Mouse (Mus musculus) frontal cortex, adult (tissue): ENCODE data around the gene Lsm3.
A peak's percentile ranks its signal among the peaks of the same experiment; 100 is the strongest.

Experiments
- ATAC-seq: cut with Nextera tagmentation; 2 replicates; pipeline ENCODE4 v1.9.2; 2017; ENCODE audit warnings: mild to moderate bottlenecking, moderate library complexity, mixed read lengths; ENCODE audit not compliant: low TSS enrichment

Lsm3 gene

DNA sequence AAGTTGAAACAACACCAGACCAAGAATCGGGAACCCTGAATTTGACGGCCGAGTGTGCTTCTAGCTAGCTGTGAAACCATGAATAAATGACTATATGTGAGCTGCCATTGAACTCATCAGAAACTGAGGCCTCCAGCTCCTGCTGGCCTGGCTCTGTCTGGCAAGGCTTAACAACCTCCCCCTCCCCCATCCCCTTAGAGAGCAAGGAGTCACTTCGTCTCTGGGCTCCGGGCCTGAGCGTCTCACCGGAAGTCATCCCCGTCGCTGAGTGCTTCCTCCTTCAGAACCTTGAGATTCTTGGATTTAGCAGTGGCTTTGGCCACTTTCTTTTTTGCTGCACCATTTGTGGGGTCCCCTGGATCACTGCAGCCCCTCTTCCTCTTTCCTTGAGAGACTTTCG, 5.5 kb upstream of the Lsm3 start:
- no peak for ATAC-seq

DNA sequence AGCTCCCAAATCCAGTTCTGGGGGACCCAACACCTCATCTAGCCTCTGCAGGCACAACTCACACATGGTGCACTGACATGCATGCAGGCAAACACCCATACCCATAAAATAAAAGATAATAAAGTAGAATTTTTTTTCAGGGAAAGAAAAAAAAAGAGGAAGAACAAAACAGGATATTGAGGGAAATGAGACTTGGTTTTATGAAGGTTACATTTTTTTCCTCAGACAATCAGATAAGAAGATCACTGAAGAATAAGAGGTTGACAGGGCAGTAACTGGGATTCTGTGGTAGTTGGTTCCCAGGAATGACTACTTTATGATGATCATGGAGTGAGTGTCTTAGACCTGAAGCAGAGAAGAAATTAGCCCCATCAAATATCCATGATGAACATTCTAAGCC, 1.6 kb upstream of the Lsm3 start:
- ATAC-seq = no peak

DNA sequence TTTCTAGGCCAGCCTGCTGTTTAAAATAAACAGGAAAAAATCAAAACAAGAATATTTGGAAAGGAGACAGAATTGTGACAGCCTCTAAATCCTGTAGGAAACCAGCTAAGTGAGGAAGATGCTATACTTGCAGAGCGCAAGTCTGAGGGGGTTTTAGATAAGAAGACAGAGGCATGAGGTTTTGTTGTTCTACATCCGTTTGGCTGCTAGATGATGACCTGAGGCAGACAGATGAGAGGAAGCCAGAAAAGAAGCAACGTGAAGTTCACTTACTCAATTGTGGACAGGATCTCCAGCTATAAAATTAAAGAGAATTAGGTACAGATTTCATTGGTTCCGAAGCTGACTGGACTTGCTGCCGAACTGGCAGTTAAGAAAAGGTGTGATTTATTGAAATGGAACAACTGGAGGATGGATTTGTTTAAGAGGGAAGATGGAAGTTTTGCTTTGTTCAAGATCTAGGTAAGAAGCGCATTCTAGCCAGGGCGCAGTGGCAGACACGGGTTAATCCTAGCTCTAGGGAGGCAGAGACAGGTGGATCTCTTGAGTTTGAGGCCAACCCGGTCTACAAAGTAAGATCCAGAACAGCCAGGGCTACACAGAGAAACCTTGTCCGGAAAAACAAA, 878 bp upstream of the Lsm3 start:
- no peak for ATAC-seq

DNA sequence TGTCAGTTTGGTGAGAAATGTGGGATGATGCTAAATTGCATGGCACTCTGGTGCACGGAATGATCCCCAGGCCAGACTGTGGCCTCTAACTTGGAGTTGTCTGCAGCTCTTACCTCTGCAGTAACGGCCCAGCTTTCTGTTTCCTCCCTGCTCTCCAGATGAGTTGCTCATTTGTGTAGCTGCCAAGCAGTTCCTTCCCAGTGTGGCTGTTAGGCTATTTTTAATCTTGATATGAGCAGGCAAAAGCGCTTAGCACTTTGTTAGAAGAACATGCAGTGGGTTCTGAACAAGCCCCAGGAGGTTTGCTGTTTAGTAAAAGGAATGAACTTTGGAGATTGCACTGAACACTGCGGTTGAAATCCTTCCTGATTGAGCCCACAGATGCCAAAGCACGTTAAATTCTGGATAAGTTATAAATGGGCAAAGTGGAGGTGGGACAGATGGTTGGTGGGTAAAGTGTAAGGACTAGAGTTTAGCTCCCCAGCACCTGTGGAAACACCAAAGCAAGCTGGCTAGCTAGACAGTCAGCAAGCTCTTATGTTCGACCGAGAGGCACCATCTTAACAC, 2.8 kb downstream of the Lsm3 start:
- peak; percentile 44 for ATAC-seq

DNA sequence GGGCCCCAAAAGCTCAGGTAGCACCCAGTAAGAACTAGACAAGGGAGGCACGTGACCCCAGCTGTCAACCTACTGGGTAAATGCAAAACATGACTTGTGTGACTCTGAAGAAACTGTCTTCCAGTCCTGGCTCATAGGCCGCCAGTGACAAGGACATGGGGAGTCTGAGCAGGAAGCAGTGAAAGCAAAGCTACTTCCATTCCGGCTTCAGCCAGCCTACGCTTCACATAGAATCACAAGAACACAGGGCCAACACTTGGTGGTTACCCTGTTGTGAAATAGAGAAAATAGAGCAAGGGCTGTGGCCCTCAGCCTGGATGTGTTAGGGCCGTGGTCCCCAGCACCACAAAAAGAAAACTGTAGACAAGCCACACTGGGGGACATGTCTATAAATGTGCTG, 7.1 kb downstream of the Lsm3 start:
- ATAC-seq = no peak

DNA sequence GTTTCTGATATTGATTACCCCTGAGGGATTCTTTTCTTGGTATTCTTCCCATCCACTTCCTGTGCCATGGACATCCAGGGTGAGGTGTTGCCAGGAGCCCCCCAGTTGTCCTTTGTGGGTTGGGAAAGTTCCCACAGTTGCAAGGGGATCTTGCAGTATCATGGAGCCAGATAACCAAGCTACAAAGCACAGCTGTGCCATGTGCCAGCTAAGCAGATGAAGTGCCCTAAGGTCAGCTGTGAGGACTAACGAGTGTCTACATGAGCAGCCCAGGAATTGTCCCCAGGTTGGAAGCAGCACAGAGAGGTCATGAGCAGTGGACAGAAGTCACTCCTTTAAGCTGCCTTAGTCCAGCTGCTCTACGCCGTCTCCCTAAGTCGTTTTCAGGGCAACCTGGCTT, 9.8 kb downstream of the Lsm3 start:
- ATAC-seq = no peak

DNA sequence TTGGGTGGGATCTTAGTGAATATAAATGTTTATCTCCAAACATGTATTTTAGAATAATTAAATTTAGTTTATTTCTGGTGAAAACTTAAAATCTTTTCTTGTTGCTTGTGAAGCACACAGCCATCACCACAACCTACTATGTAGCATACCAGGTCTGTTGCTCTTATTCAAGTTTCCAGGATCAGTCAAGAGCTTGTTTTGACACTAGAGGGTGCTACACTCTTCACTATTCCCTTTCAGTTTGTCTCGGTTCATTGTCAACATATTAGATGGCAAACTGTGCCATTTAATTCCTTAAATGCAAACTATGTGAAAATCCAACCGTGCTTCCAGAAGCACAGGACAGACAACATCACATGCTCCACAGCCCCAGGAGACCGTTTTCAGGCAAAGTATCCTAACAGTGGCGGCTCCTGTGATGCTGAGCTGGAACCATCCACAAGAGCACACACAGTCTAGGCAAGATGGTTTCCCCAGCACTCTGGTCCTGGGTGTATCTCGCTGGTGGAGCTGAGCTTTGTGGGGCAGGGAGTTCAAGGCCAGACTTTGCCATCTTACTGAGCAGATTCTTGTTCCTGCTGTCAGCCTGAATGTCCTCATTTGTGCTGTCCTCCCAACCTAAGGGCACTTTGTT, 11.6 kb downstream of the Lsm3 start:
- ATAC-seq = peak; percentile 94

DNA sequence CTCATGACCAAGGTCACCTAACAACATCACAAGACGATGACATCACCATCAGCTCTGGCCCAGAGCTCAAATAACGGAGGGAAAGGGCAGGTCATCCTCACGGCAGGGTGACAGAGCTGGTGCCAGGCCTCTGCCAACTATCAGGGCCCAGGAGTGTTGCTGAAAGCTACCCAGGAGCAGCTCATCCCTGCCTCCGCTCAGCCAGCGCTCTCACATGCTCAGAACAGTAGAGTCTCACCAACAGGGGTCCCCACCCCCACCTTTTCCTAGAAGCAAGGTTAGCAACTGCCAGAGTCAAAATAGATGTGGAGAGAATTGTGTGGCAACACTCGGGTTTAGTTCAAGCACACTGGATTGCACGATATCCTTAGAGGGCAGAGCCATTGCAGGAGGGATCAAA, 12.5 kb downstream of the Lsm3 start:
- no peak for ATAC-seq

DNA sequence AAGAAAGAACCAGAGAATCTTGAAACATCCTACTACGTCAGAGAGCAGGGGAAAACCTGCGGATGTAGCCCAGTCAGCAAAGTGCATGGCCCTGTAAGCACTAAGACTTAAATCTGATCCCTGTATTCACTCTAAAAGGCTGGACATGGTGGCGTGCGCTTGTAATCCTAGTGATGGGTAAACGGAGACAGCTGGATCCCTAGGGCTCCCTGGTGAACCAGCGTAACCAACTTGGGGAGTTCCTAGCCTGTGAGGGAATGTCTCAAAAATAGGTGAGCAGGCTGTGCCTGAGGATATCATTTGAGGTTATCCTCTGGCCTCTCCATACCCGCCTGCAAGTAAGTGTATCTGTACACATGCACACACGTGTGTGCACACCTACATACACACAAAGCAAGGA, 14.9 kb downstream of the Lsm3 start:
- no peak for ATAC-seq

DNA sequence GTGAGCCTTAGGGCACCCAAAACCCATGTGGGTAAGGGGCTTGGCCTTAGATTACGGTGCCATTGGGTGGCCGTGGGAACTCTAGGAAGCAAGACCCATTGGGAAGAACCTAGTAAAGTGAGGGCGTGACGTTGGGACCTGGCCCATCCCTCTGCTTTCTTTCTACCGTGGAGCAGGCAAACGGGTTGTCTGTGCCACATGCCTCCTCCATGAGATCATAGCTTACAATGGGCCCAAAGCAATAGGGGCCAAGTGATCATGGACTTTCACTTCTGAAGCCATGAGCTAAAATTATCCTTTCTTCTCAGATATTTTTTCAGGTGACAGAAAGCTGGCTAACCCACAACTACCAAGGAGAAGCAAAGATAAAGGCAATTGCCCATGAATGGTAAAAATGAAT, 15.5 kb downstream of the Lsm3 start:
- ATAC-seq = no peak

DNA sequence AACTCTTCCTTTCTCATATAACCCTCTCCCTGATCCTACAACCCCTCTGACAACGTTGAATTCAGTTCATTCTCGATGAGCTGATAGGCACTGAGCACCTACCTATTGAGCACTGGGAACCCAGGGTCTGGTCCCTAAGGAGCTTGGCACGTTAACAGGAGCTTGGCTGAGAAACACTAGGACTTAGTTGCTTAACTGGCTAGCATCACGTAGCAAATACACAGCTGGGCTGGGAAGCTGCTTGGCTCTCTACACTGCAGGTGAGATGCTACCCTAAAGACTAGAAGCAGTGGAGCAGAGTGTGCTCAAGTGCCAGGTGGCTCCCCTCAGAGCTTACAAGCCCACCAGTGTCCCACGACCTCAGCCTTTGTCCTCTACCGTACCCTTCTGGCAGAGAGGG, 16.9 kb downstream of the Lsm3 start:
- ATAC-seq = no peak

DNA sequence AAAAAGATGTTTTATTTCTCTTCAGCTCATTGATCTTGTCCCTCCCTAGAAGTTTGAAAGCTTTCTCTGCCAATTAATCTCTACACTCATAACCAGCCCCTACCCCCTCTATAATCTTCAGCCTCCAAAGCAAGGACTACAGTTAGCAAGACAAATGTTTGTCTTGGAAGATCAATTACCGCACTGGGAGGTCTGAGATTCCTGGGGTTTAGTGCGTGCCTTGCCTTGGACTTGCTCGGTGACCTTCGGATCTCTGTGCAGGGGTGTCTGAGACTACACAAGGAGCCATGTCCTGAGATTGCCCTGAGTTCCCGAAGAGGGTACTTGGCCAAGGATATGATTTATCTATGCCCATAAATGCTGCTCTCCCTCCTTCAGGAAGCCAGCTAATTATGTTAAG, 17.6 kb downstream of the Lsm3 start:
- ATAC-seq = no peak

DNA sequence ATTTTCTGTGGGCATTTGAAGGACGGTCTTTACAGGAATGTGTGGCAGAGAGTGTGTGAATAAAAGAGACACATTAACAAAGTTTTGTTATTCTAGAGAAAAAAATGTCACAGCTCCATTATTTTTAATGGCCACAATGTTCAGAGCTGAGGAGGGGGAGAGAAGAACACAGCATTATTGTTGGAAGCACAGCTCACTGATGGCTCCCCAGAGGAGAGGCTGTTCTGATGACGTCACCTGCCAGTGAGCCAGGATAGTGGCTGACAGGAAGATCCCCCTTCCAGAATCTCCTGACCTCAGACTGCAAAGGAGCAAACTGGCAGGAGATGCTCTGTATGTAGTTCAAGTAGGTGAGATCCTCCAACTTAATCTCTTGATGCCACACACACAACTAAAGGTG, 18.0 kb downstream of the Lsm3 start:
- no peak for ATAC-seq

DNA sequence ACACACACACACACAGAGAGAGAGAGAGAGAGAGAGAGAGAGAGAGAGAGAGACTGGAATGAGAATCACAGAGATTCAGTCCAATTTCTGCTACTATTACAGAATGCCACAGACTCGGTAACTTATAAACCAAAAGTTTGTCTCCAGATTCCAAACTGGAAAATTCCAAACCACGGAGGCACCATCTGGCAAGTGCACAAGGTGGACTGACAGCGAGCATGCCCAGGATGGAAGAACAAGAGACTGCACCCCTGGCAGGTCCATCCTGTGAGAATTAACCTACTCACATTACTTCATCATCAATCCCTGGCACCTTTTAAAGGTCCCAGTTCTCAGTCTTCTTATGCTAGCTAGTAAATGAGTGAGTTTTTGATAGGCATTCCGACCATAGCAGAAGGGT, 18.5 kb downstream of the Lsm3 start:
- ATAC-seq = no peak

DNA sequence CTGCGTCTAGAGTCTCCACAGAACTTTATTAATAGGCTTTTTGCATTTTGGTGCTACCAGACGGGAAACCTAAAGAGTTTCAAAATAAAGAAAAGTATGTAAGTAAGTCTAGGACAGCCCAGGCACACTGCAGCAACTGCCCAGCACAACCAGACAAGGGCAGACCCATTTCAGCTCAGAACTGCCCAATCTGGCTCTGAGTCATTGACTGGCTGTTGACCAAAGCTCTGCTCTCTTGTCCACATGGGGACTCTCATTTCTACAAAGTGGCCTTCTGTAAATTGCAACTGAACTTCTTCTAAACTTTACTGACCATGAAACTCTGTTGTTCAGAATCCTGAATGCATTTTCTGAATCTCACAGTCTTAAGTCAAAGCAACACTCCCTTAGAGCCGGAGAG, 19.5 kb downstream of the Lsm3 start:
- ATAC-seq = no peak

DNA sequence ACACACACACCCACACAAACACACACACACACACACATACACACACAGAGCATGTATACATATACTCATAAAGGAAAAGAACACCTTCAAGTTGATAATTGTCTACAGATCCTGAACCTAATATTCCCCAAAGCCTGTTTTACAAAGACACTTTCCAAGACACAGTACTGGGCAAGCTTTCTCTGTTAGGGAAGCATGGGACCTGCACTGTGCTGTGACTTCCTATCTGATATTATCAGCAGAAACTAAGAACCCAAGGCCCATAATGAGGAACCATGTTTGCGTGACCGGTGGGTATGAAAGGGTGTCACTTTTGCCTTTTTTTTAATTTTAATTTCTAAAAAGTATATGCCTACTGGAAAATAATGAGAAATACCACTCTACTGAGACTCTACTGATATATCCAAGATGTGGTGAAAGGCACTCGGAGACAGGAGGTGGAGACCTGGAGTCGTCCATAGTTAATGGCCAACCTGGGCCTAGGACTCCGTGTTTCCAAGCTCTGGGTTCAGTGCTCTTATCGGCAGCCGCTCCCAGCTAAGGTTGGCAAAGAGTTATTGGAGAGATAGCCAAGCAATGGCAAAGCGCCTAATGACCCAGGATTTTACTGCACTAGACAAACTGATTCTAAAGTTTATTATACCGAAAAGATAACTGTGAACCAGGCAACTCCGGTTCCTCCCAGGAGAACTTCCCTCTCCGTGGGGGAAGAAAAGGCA, 20.5 kb downstream of the Lsm3 start:
- no peak for ATAC-seq

DNA sequence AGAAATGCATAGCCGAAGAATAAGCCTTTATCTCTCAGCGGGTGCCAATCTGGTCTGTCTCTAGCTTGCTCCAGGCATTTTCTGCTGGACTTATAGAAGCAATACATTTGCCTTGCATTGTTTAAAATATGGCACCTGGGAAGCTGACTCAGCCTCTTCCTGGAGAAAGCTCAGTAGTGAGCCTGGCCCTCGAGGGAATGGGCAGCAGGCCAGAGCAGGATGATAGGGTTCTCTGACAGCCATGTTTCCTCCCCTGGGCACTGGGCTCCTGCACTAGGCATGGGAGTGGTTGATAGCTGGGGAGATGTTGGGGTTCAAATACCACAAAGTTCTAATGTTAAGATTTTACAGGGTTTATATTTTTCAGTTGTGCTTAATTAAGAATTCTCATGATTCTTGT, 25.5 kb downstream of the Lsm3 start:
- no peak for ATAC-seq

DNA sequence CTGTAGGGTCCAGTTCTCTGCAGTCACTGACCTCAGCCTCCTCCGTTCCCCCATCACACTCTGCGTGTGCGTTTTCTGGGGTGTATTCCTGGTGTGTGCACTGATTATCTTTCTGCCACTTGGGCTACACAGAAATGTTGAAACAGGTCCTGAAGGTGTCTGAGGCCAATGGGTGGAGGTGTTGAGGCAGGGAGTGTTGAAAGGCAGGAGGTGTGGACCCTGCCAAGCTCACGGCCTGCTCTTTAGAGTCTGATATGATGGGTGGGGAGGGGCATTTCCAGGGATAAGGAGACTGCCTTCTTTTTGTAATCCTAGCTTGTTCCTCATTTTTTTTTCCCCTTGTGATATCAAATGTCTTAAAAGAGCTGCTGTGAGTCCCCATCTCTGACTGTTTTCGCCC, 27.3 kb downstream of the Lsm3 start:
- ATAC-seq = no peak

DNA sequence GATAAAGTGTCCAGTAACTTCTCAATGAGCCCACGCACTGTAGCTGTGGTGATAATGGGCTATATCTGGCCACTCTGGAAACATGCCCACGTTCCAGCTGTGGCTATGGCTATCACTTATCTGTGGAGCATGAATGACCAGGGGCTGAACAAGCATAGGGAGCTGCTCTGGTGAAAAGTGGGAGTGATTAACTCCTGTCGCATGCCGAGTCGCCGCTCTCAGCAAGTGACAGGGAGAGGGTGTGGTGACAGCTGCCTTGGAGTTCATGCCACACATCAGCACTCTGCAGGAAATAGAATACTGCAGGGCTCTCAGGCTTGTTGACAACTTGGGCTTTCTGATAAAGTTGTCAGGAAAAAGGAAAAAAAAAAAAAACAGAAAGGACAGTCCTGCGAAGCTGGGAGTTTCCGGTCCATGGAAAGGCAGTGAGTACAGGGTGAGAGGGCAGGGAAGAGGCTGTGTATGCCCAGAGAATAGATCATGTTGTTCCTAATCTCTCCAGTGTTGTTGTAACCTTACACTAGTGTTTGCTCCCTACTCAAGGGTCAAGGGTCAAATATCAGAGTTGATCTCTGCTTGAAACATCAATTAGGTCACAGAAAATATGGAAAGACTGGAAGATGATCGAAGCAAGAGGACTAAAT, 30.6 kb downstream of the Lsm3 start:
- no peak for ATAC-seq

DNA sequence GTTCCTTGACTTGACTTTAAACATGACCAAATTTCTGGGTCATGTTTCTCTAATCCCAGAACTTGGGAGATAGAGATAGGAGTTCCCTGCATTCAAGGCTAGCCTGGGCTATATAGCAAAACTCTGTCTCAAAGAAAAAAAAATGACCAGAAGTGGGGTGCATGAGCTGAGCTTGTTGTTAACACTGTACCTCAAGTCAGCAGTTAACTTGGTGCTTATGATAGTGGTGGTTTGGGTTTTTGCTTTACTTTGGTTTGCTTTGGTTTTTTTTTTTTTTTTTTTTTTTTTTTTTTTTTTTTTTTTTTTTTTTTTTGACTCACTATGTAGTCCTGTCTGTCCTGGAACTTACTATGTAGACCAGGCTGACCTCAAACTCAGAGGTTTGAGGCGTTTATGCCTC, 31.6 kb downstream of the Lsm3 start:
- no peak for ATAC-seq

DNA sequence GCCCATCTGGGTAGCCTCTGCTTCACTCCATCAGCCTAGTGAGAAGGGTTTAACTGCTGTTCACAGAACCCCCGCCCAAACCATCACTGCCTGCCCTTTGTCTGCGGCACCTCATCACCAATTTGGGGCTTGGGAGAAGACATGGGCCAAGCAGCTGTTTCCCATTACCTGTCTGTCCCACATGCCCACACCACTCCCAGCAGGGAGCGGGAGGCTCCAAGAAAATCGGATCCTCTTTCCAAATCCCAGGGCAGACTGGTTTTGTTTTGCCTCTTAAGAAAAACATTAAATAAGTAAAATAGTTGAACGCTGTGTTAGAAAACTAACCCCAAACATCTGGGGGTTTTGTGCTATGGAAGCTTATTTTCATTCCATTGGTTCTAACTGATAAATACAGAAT, 33.9 kb downstream of the Lsm3 start:
- no peak for ATAC-seq

DNA sequence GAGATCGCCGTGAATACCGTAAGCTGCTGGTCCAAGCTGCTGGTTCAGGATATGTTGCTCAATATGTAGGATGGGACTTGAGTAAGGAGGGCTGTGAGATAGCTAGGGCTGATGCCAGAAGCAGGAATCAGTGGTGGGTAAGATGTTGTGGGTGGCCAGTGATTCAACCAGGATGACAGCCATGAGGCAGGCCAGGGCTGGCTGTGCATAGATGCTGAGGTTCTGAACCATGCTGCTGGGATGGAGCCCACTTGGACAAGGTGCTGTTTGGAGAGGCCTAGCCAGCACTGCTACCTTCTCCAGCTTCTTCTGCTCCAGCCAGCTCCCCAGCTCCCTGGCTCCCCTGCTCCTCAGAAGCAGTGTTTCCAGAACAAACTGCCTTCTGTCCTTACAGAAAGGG, 35.9 kb downstream of the Lsm3 start:
- peak; percentile 50; the same call in 1 of the 2 replicates for ATAC-seq

DNA sequence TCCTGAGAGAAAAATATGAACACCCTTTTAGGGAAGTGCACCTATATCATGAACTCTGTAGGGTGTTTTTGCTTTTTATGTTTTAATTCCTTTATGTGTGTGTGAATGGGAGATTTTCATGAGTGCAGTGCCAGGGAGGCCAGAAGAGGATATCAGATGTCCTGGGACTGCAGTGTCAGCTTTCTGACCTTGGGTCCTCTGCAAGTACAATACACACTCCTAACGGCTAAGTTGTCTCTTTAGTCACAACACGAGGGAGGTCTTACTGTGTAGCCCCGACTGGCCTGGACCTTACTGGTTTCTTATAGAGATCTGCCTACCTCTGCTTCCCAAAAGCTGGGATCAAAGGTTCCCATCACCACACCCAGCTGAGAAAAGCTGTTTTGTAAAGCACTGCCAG, 37.0 kb downstream of the Lsm3 start:
- no peak for ATAC-seq
